Mouse (Mus musculus) bone marrow macrophage, adult 2 months (primary cell): ENCODE data around the gene Stxbp1. TPM values are rescaled to one million over a fixed set of nuclear protein-coding genes. Genes with fewer than 3 reads are reported as not detected.

Experiments used
- H3K27ac ChIP-seq: 2 replicates; pipeline ENCODE4 v1.5.1; 2012; ENCODE audit warnings: low read depth, low read length; ENCODE audit not compliant: insufficient read depth
- H3K4me1 ChIP-seq: 2 replicates; pipeline ENCODE4 v1.6.1; 2012; ENCODE audit warnings: low read length; ENCODE audit not compliant: control insufficient read depth, insufficient read depth
- H3K4me3 ChIP-seq: 2 replicates; pipeline ENCODE4 v1.5.1; 2012; ENCODE audit warnings: mild to moderate bottlenecking, low read length, moderate library complexity; ENCODE audit not compliant: insufficient read depth
- CTCF ChIP-seq: IDR thresholded peaks from 2 replicates; pipeline ENCODE4 v1.5.1; 2012; ENCODE audit warnings: low read depth, mild to moderate bottlenecking, low read length, moderate library complexity
- POLR2A ChIP-seq: IDR thresholded peaks from 2 replicates; pipeline ENCODE4 v1.6.1; 2012; ENCODE audit warnings: mild to moderate bottlenecking, low read depth, low read length, borderline replicate concordance
- polyA plus RNA-seq: library from polyadenylated mRNA; stranded (reverse); fragments of >200 nt; gene quantifications from 2 replicates; pipeline ENCODE4 v1.2.4, GENCODE M21; 2012; ENCODE audit not compliant: missing spikeins, insufficient read depth, insufficient read length

Stxbp1 gene
- polyA plus RNA-seq, 1 experiment, result 17.7 TPM

GRCm38 (mm10) chr2:32741273-32742172 is 105.5 kb downstream of the Stxbp1 start:
- TF ChIP-seq POLR2A (no peak), CTCF (no peak)
- Histone ChIP-seq H3K4me1 (peaks cover 35% of the 10 kb centered on the region), H3K27ac (no peak overlapping the region), H3K4me3 (no peak overlapping the region)

- H3K4me3 ChIP-seq, result no peak within 1 kb of the TSS
- TF ChIP-seq CTCF (no peak), POLR2A (no peak)
- H3K4me1 ChIP-seq, result peaks cover 41% of the 10 kb centered on the region
- H3K27ac ChIP-seq, result no peak within 1 kb of the TSS
These were observed 106.2 kb downstream of the Stxbp1 start, which contains the start of gene 6330409D20Rik for GRCm38 (mm10) chr2:32740916-32741272. Gene 6330409D20Rik, minus strand, starts transcription at chr2:32741016.

GRCm38 (mm10) chr2:32739311-32739710 is 107.7 kb downstream of the Stxbp1 start:
- Histone ChIP-seq H3K4me1 (peaks cover 47% of the 10 kb centered on the region), H3K4me3 (no peak overlapping the region), H3K27ac (no peak overlapping the region)
- TF ChIP-seq POLR2A (no peak), CTCF (no peak)

Other genes starting within 250 kb of the Stxbp1 start
- 30.7 and 35.3 TPM in 2 replicates for gene St6galnac6, start 247.5 kb downstream of the Stxbp1 start, polyA plus RNA-seq
- 2.5 and 4.1 TPM in 2 replicates for gene Ak1, start 225.5 kb downstream of the Stxbp1 start, polyA plus RNA-seq
- gene Eng, start 200.7 kb downstream of the Stxbp1 start, polyA plus RNA-seq, result 45.4 and 46.2 TPM in 2 replicates
- 4.3 and 5.1 TPM in 2 replicates for gene Fpgs, start 143.1 kb downstream of the Stxbp1 start, polyA plus RNA-seq
- 192 and 210 TPM in 2 replicates for gene Cdk9, start 134.2 kb downstream of the Stxbp1 start, polyA plus RNA-seq
- gene Sh2d3c, start 126.2 kb downstream of the Stxbp1 start, polyA plus RNA-seq, result 19.3 and 22.0 TPM in 2 replicates
- gene 6330409D20Rik, start 106.2 kb downstream of the Stxbp1 start, polyA plus RNA-seq, result not detected in 2 replicates
- gene Tor2a, start 90.0 kb downstream of the Stxbp1 start, polyA plus RNA-seq, result 32.1 and 33.9 TPM in 2 replicates
- not detected in 2 replicates for gene Ttc16, start 71.6 kb downstream of the Stxbp1 start, polyA plus RNA-seq
- gene Ptrh1, start 71.5 kb downstream of the Stxbp1 start, polyA plus RNA-seq, result 3.2 and 5.5 TPM in 2 replicates
- not detected in 2 replicates for gene Cfap157, start 62.8 kb downstream of the Stxbp1 start, polyA plus RNA-seq
- gene Fam129b, start 28.9 kb upstream of the Stxbp1 start, polyA plus RNA-seq, result 78.3 and 90.1 TPM in 2 replicates
- gene Rpl12, start 114.3 kb upstream of the Stxbp1 start, polyA plus RNA-seq, result 17.4 and 23.3 TPM in 2 replicates
- gene Lrsam1, start 114.4 kb upstream of the Stxbp1 start, polyA plus RNA-seq, result 12.0 and 13.2 TPM in 2 replicates
- 20.7 and 23.4 TPM in 2 replicates for gene Slc2a8, start 134.8 kb upstream of the Stxbp1 start, polyA plus RNA-seq